Mouse (Mus musculus) G1E (cell line): Measurements from ENCODE around the gene Sf3b4. TPM values are rescaled to one million over a fixed set of nuclear protein-coding genes. Genes with fewer than 3 reads are reported as not detected.

ENCODE experiments used
- ATAC-seq: 2 replicates; pipeline ENCODE4 v1.8.0; 2016; ENCODE audit warnings: mild to moderate bottlenecking; ENCODE audit not compliant: insufficient number of reproducible peaks, poor library complexity, low FRiP score, severe bottlenecking; ENCODE audit errors: extremely low read depth
- DNase-seq: peaks from one replicate; pipeline ENCODE4 v3.0.0; 2012; ENCODE audit warnings: low spot score
- H3K27me3 ChIP-seq: 2 replicates; pipeline ENCODE4 v1.6.1; 2012; ENCODE audit warnings: mild to moderate bottlenecking, low read length, inconsistent platforms; ENCODE audit not compliant: insufficient read depth
- H3K36me3 ChIP-seq: replicated peaks from 2 replicates; pipeline ENCODE3; 2012; ENCODE audit warnings: mild to moderate bottlenecking, inconsistent platforms
- H3K4me1 ChIP-seq: 2 replicates; pipeline ENCODE4 v1.6.1; 2012; ENCODE audit warnings: low read depth, low read length, inconsistent platforms, mixed read lengths; ENCODE audit not compliant: insufficient read depth
- H3K4me3 ChIP-seq: 2 replicates; pipeline ENCODE4 v1.5.1; 2012; ENCODE audit warnings: low read depth, mild to moderate bottlenecking, inconsistent platforms, low read length, moderate library complexity, mixed read lengths
- H3K9me3 ChIP-seq: replicated peaks from 2 replicates; pipeline ENCODE4 v1.6.1; 2012; ENCODE audit warnings: inconsistent platforms
- CTCF ChIP-seq: IDR thresholded peaks from 2 replicates; pipeline ENCODE4 v1.5.1; 2012; ENCODE audit warnings: low read depth, low read length, inconsistent platforms, mixed read lengths
- GATA1 ChIP-seq: IDR thresholded peaks from 2 replicates; pipeline ENCODE4 v1.6.1; 2012; ENCODE audit warnings: borderline replicate concordance, low read length, inconsistent platforms, mixed read lengths
- GATA2 ChIP-seq: IDR thresholded peaks from 2 replicates; pipeline ENCODE4 v1.6.1; 2012; ENCODE audit warnings: low read depth, low read length, inconsistent platforms, borderline replicate concordance
- POLR2AphosphoS5 ChIP-seq: IDR thresholded peaks from 2 replicates; pipeline ENCODE4 v1.6.1; 2012; ENCODE audit warnings: low read depth, low read length, inconsistent platforms; ENCODE audit not compliant: insufficient replicate concordance
- TAL1 ChIP-seq: conservative IDR thresholded peaks from 2 replicates; pipeline ENCODE4 v1.6.1; 2012; ENCODE audit warnings: low read depth, low read length, inconsistent platforms, mixed read lengths
- polyA plus RNA-seq: library from polyadenylated mRNA; stranded (reverse); fragments of >175 nt; gene quantifications from 2 replicates; pipeline ENCODE4 v1.2.3, GENCODE M21; 2012
- total RNA-seq, 2 experiments: library from RNA; stranded (forward) in 1 of 2; stranded (reverse) in 1 of 2; fragments of 200-1000 nt in 1 of 2; fragments of >200 nt in 1 of 2; fragmentation: Nextera tagmentation in 1 of 2; gene quantifications; 2 replicates each; pipeline ENCODE4 v1.2.3; 2014 to 2017

Sf3b4 gene
- total and polyA plus RNA-seq, 3 experiments = 29.3 to 724 (median 138) TPM

GRCm38 (mm10) chr3:96147950-96148349, 24.2 kb upstream of the Sf3b4 start:
- TF ChIP-seq GATA2 = no peak
- no peak for TF ChIP-seq POLR2AphosphoS5
- no peak for TF ChIP-seq TAL1
- TF ChIP-seq GATA1 = no peak
- TF ChIP-seq CTCF = peak; percentile 28; the same call in 1 of the 2 replicates
- Histone ChIP-seq H3K4me1 (peaks cover 7% of the 10 kb centered on the region), H3K27me3 (no peaks in the 10 kb centered on the region), H3K36me3 (peaks cover 84% of the 10 kb centered on the region), H3K9me3 (no peaks in the 10 kb centered on the region), H3K4me3 (no peak overlapping the region)
- DNase-seq = peak; percentile 53
- no peak for ATAC-seq

GRCm38 (mm10) chr3:96151836-96152235, 20.3 kb upstream of the Sf3b4 start:
- no peak for ATAC-seq
- no peak for TF ChIP-seq POLR2AphosphoS5
- no peak for TF ChIP-seq TAL1
- no peak for TF ChIP-seq GATA2
- no peak for TF ChIP-seq GATA1
- TF ChIP-seq CTCF = no peak
- Histone ChIP-seq H3K36me3 (peaks cover 85% of the 10 kb centered on the region), H3K4me1 (peaks cover 7% of the 10 kb centered on the region), H3K4me3 (no peak overlapping the region), H3K9me3 (no peaks in the 10 kb centered on the region), H3K27me3 (no peaks in the 10 kb centered on the region)
- no peak for DNase-seq

GRCm38 (mm10) chr3:96152611-96153010, 19.5 kb upstream of the Sf3b4 start:
- peaks cover 80% of the 10 kb centered on the region for H3K36me3 ChIP-seq
- H3K4me3 ChIP-seq = no peak overlapping the region
- DNase-seq (no peak), ATAC-seq (no peak)
- TF ChIP-seq POLR2AphosphoS5 = no peak
- TF ChIP-seq TAL1 = no peak
- TF ChIP-seq GATA2 = no peak
- no peak for TF ChIP-seq GATA1
- no peak for TF ChIP-seq CTCF
- peaks cover 7% of the 10 kb centered on the region for H3K4me1 ChIP-seq
- H3K27me3 ChIP-seq = no peaks in the 10 kb centered on the region
- H3K9me3 ChIP-seq = no peaks in the 10 kb centered on the region

- Histone ChIP-seq H3K36me3 (peaks cover 58% of the 10 kb centered on the region), H3K27me3 (peaks cover 9% of the 10 kb centered on the region), H3K9me3 (no peaks in the 10 kb centered on the region), H3K4me3 (no peak overlapping the region), H3K4me1 (peaks cover 9% of the 10 kb centered on the region)
- DNase-seq = no peak
- TF ChIP-seq TAL1 (no peak), GATA2 (no peak), POLR2AphosphoS5 (no peak), CTCF (no peak), GATA1 (no peak)
- no peak for ATAC-seq
Measured at GRCm38 (mm10) chr3:96155501-96155900, 16.6 kb upstream of the Sf3b4 start.

GRCm38 (mm10) chr3:96159820-96160219, 12.3 kb upstream of the Sf3b4 start:
- peaks cover 15% of the 10 kb centered on the region for H3K36me3 ChIP-seq
- peaks cover 49% of the 10 kb centered on the region for H3K27me3 ChIP-seq
- ATAC-seq (no peak), DNase-seq (no peak)
- no peak overlapping the region for H3K4me3 ChIP-seq
- peaks cover 19% of the 10 kb centered on the region for H3K4me1 ChIP-seq
- TF ChIP-seq GATA2 (no peak), POLR2AphosphoS5 (no peak), GATA1 (no peak), TAL1 (no peak), CTCF (no peak)
- H3K9me3 ChIP-seq = no peaks in the 10 kb centered on the region

GRCm38 (mm10) chr3:96160222-96160802, 11.8 kb upstream of the Sf3b4 start:
- H3K27me3 ChIP-seq = peaks cover 52% of the 10 kb centered on the region
- H3K9me3 ChIP-seq = no peaks in the 10 kb centered on the region
- no peak for DNase-seq
- H3K36me3 ChIP-seq = peaks cover 10% of the 10 kb centered on the region
- H3K4me3 ChIP-seq = no peak overlapping the region
- TF ChIP-seq GATA1 (no peak), GATA2 (no peak), TAL1 (no peak), POLR2AphosphoS5 (no peak), CTCF (no peak)
- peaks cover 19% of the 10 kb centered on the region for H3K4me1 ChIP-seq
- no peak for ATAC-seq
